Mouse (Mus musculus): ENCODE measurements around the gene Rnps1. TPM values are rescaled to one million over a fixed set of nuclear protein-coding genes. Genes with fewer than 3 reads are reported as not detected.

Rnps1 gene
- total and polyA plus RNA-seq, 3 experiments: 160 to 288 (median 255) TPM

GRCm38 (mm10) chr17:24388711-24389110 lies 25.7 kb upstream of the Rnps1 start:
- no peak overlapping the region for H3K27ac ChIP-seq (ENCODE audit: insufficient read depth, low read depth)

GRCm38 (mm10) chr17:24389865-24390264 lies 24.5 kb upstream of the Rnps1 start:
- Histone ChIP-seq H3K9me3 (replicated peaks; ENCODE audit: low read length) (no peaks in the 10 kb centered on the region), H3K27me3 (replicated peaks) (no peaks in the 10 kb centered on the region), H3K4me3 (replicated peaks in 1 of 3; ENCODE audit: low read depth in 2 of 3, low read length in 2 of 3, poor library complexity in 1 of 3) (no peak overlapping the region), H3K9ac (ENCODE audit: insufficient read depth, low read depth) (no peak overlapping the region), H3K4me1 (ENCODE audit: control insufficient read depth in 1 of 2, insufficient read depth in 2 of 2) (no peaks in the 10 kb centered on the region), H3K4me2 (ENCODE audit: insufficient read depth, low read depth, poor library complexity, severe bottlenecking) (no peak overlapping the region), H3K79me2 (replicated peaks; ENCODE audit: control insufficient read depth, extremely low read depth, insufficient read depth, poor library complexity, severe bottlenecking) (no peaks in the 10 kb centered on the region), H3K27ac (ENCODE audit: insufficient read depth, low read depth) (no peak overlapping the region), H3K36me3 (replicated peaks in 1 of 2; ENCODE audit: control insufficient read depth in 1 of 2, insufficient read depth in 1 of 2, low read length in 1 of 2) (peaks cover 8 to 77% of the 10 kb centered on the region in 2 experiments)
- TF ChIP-seq RAD21 (IDR thresholded peaks at IDR 0.05; ENCODE audit: low read depth, low read length): peak; percentile 72
- no peak for TF ChIP-seq NRF1 (IDR thresholded peaks at IDR 0.05; ENCODE audit: low read depth, low read length)
- TF ChIP-seq CTCF (conservative IDR thresholded peaks at IDR 0.05 in 1 of 2, IDR thresholded peaks at IDR 0.05 in 1 of 2; ENCODE audit: low read depth in 2 of 2, low read length in 2 of 2): peak; percentile 50 to 80; a peak in 3 of 4 replicates
- TF ChIP-seq KAT2A (IDR thresholded peaks at IDR 0.05; ENCODE audit: insufficient replicate concordance, low read length): no peak
- peak; percentile 65 for TF ChIP-seq SMC3 (IDR thresholded peaks at IDR 0.05; ENCODE audit: low read depth, low read length)
- dilution Hi-C loops (cut with MboI; ENCODE audit: extremely low pct_ligation_motif_present, extremely low pct_unique_long_range_greater_than_20kb, low sequenced_read_pairs) (no loop called here), in situ Hi-C loops (cut with MboI; ENCODE audit: low pct_ligation_motif_present, low pct_unique_long_range_greater_than_20kb, low sequenced_read_pairs) (no loop called here)
- peak; percentile 36 for DNase-seq (ENCODE audit: extremely low read depth)

More at GRCm38 (mm10) chr17:24388711-24389110, 25.7 kb upstream of the Rnps1 start:
- Histone ChIP-seq H3K36me3 (replicated peaks in 1 of 2; ENCODE audit: control insufficient read depth in 1 of 2, insufficient read depth in 1 of 2, low read length in 1 of 2) (peaks cover 11 to 83% of the 10 kb centered on the region in 2 experiments), H3K9ac (ENCODE audit: insufficient read depth, low read depth) (no peak overlapping the region), H3K27me3 (replicated peaks) (no peaks in the 10 kb centered on the region), H3K4me3 (replicated peaks in 1 of 3; ENCODE audit: low read depth in 2 of 3, low read length in 2 of 3, poor library complexity in 1 of 3) (no peak overlapping the region), H3K79me2 (replicated peaks; ENCODE audit: control insufficient read depth, extremely low read depth, insufficient read depth, poor library complexity, severe bottlenecking) (no peaks in the 10 kb centered on the region), H3K9me3 (replicated peaks; ENCODE audit: low read length) (no peaks in the 10 kb centered on the region), H3K4me1 (ENCODE audit: control insufficient read depth in 1 of 2, insufficient read depth in 2 of 2) (peaks cover 0 to 4% of the 10 kb centered on the region in 2 experiments; a peak in 1 of 4 replicates), H3K4me2 (ENCODE audit: insufficient read depth, low read depth, poor library complexity, severe bottlenecking) (no peak overlapping the region)
- in situ Hi-C loops (cut with MboI; ENCODE audit: low pct_ligation_motif_present, low pct_unique_long_range_greater_than_20kb, low sequenced_read_pairs): no loop called here
- TF ChIP-seq BHLHE40 (IDR thresholded peaks at IDR 0.05; ENCODE audit: low read depth, low read length): no peak
- no peak for TF ChIP-seq NRF1 (IDR thresholded peaks at IDR 0.05; ENCODE audit: low read depth, low read length)
- TF ChIP-seq MEF2A (IDR thresholded peaks at IDR 0.05; ENCODE audit: borderline replicate concordance, low read depth, low read length): no peak
- no peak for TF ChIP-seq ZKSCAN1 (IDR thresholded peaks at IDR 0.05; ENCODE audit: borderline replicate concordance, low read depth, low read length)
- TF ChIP-seq SIN3A (IDR thresholded peaks at IDR 0.05; ENCODE audit: low read length): no peak
- no peak for TF ChIP-seq CTCF (conservative IDR thresholded peaks at IDR 0.05 in 1 of 2, IDR thresholded peaks at IDR 0.05 in 1 of 2; ENCODE audit: low read depth in 2 of 2, low read length in 2 of 2)
- no peak for TF ChIP-seq MAFK (IDR thresholded peaks at IDR 0.05; ENCODE audit: insufficient replicate concordance, low read length)
- no peak for TF ChIP-seq KAT2A (IDR thresholded peaks at IDR 0.05; ENCODE audit: insufficient replicate concordance, low read length)
- TF ChIP-seq ZMIZ1 (IDR thresholded peaks at IDR 0.05; ENCODE audit: low read depth, low read length): no peak
- no peak for TF ChIP-seq CHD1 (IDR thresholded peaks at IDR 0.05; ENCODE audit: low read depth, low read length)
- TF ChIP-seq E2F4 (IDR thresholded peaks at IDR 0.05; ENCODE audit: insufficient replicate concordance, low read depth, low read length): no peak
- TF ChIP-seq MAX (IDR thresholded peaks at IDR 0.05; ENCODE audit: low read length): no peak
- no peak for TF ChIP-seq POLR2AphosphoS2 (IDR thresholded peaks at IDR 0.05; ENCODE audit: low read depth, low read length)
- dilution Hi-C loops (cut with MboI; ENCODE audit: extremely low pct_ligation_motif_present, extremely low pct_unique_long_range_greater_than_20kb, low sequenced_read_pairs): no loop called here
- DNase-seq (ENCODE audit: extremely low read depth): no peak
